Mouse (Mus musculus) CH12.LX (cell line): ENCODE measurements at regions not wholly inside any gene's neighbourhood (a gene's known extent, or its start where the extent isn't known, plus 50 kb on each side); places are given as distances from the start of the nearest gene placed in this dataset.

ENCODE experiments used
- DNase-seq: peaks from one replicate; pipeline ENCODE4 v3.0.0-alpha.2; 2013; ENCODE audit errors: extremely low read depth
- H3K27ac ChIP-seq: 2 replicates; pipeline ENCODE4 v1.5.1; 2012; ENCODE audit warnings: low read depth, mild to moderate bottlenecking, control low read depth, moderate library complexity; ENCODE audit not compliant: insufficient read depth
- H3K27me3 ChIP-seq: replicated peaks from 2 replicates; pipeline ENCODE3; 2012; ENCODE audit warnings: inconsistent platforms
- H3K36me3 ChIP-seq, 2 experiments: replicated peaks in 1 of 2; 2 replicates each; pipeline versions ENCODE3 to v1.6.1; 2012; ENCODE audit warnings: inconsistent platforms in 1 of 2, low read length in 1 of 2, mild to moderate bottlenecking in 1 of 2, mixed read lengths in 1 of 2, moderate library complexity in 1 of 2; ENCODE audit not compliant: control insufficient read depth in 1 of 2, insufficient read depth in 1 of 2
- H3K4me1 ChIP-seq, 2 experiments: 2 replicates each; pipeline ENCODE4 v1.6.1; 2012; ENCODE audit warnings: inconsistent platforms in 1 of 2, moderate library complexity in 1 of 2; ENCODE audit not compliant: insufficient read depth in 2 of 2, control insufficient read depth in 1 of 2
- H3K4me2 ChIP-seq: 2 replicates; pipeline ENCODE4 v1.6.1; 2012; ENCODE audit warnings: low read depth, mild to moderate bottlenecking, control low read depth; ENCODE audit not compliant: poor library complexity, insufficient read depth, severe bottlenecking
- H3K4me3 ChIP-seq, 3 experiments: fragments of 150-350 bp in 1 of 3; sonication (generic) in 1 of 3; replicated peaks in 1 of 3; 2 replicates each; pipeline versions ENCODE3 to v1.5.1; 2011 to 2012; ENCODE audit warnings: low read depth in 2 of 3, low read length in 2 of 3, mild to moderate bottlenecking in 2 of 3, moderate library complexity in 2 of 3, control low read depth in 1 of 3, improper control_type of control experiment in 1 of 3, inconsistent platforms in 1 of 3, mixed read lengths in 1 of 3; ENCODE audit not compliant: poor library complexity in 1 of 3
- H3K79me2 ChIP-seq: replicated peaks from 2 replicates; pipeline ENCODE4 v1.6.1; 2012; ENCODE audit warnings: mild to moderate bottlenecking, moderate library complexity; ENCODE audit not compliant: control insufficient read depth, poor library complexity, insufficient read depth, severe bottlenecking; ENCODE audit errors: extremely low read depth
- H3K9ac ChIP-seq: 2 replicates; pipeline ENCODE4 v1.6.1; 2012; ENCODE audit warnings: low read depth, mild to moderate bottlenecking, control low read depth, moderate library complexity; ENCODE audit not compliant: insufficient read depth
- H3K9me3 ChIP-seq: replicated peaks from 2 replicates; pipeline ENCODE3; 2012; ENCODE audit warnings: low read length, inconsistent platforms, mixed read lengths
- EP300 ChIP-seq: IDR thresholded peaks from 2 replicates; pipeline ENCODE4 v1.6.1; 2011; ENCODE audit warnings: low read length, improper control_type of control experiment
- IRF4 ChIP-seq: IDR thresholded peaks from 2 replicates; pipeline ENCODE4 v1.6.1; 2014; ENCODE audit warnings: low read depth, mild to moderate bottlenecking, inconsistent platforms, low read length, improper control_type of control experiment
- USF1 ChIP-seq: IDR thresholded peaks from 2 replicates; pipeline ENCODE4 v1.6.1; 2014; ENCODE audit warnings: low read depth, mild to moderate bottlenecking, inconsistent platforms, low read length, improper control_type of control experiment
- dilution Hi-C: fragments of 300-500 bp; cut with MboI; formaldehyde crosslinking; loops from 2 replicates; pipeline ENCODE4 v1.14.3; 2020; ENCODE audit warnings: low sequenced_read_pairs; ENCODE audit not compliant: extremely low pct_unique_long_range_greater_than_20kb, extremely low pct_ligation_motif_present
- in situ Hi-C: fragments of 300-500 bp; cut with MboI; formaldehyde crosslinking; loops from 3 replicates; pipeline ENCODE4 v1.14.3; 2019; ENCODE audit warnings: low sequenced_read_pairs, low pct_ligation_motif_present, low pct_unique_long_range_greater_than_20kb, mixed read lengths

DNA sequence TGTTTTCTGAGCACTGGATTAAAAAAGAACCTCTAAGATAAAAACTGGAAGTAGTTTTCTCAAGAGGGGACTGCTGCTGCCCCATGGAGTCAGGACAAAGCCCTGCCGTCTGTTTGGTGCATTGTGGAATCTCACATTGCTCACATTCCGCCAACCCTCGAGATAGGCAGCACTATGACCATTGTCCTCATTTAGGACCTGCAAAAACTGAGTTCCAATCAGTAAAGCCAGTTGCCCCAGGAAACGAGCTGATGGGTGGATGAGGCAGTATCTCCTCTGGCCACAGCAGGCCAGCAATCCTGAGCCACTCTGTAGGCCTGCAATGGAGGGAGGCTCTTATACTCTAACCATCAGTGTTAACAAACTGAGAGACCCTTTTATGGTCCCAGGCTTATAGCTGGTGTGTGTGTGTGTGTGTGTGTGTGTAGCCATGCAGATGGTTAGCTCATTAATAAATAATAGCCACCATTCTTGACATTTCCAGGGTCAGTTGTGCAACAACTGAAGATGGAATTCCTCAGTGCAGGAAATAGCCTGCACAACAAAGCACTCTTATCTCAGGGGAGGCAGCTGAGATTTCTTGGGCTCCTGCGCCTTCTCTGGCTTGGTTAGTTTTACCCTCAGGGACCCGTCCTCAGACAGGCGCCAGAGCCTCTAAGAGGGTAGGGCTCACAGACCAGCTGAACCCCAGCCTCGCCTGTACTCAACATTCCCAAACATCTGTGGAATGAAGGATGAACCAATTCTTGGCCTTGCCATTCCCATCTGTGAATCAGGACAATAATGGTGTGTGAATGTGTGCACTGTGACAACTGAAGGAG lies 52.4 kb upstream of the Mycn start:
- Histone ChIP-seq H3K4me2 (no peak overlapping the region), H3K27me3 (no peaks in the 10 kb centered on the region), H3K9me3 (no peaks in the 10 kb centered on the region), H3K9ac (no peak overlapping the region), H3K36me3 (no peaks in the 10 kb centered on the region), H3K79me2 (no peaks in the 10 kb centered on the region), H3K4me1 (no peaks in the 10 kb centered on the region), H3K27ac (no peak overlapping the region), H3K4me3 (no peak overlapping the region)
- TF ChIP-seq USF1 (no peak), EP300 (no peak), IRF4 (no peak)
- no peak for DNase-seq
- in situ Hi-C loops (no loop called here), dilution Hi-C loops (no loop called here)
